Mouse (Mus musculus) forebrain, embryonic 13.5 days (tissue): ENCODE results near the gene Acadvl. TPM values are rescaled to one million over a fixed set of nuclear protein-coding genes. Genes with fewer than 3 reads are reported as not detected.

Source experiments
- ATAC-seq: fragments of 200-750 bp; cut with Nextera tagmentation; 2 replicates; pipeline ENCODE4 v1.8.0; 2017
- H3K27ac ChIP-seq: fragments of 300-500 bp; sonication (generic); 2 replicates; pipeline ENCODE4 v1.5.1; 2015; ENCODE audit warnings: inconsistent platforms, mild to moderate bottlenecking, moderate library complexity
- H3K27me3 ChIP-seq: fragments of 300-500 bp; sonication (generic); 2 replicates; pipeline ENCODE4 v1.6.1; 2015; ENCODE audit warnings: mild to moderate bottlenecking, inconsistent platforms
- H3K36me3 ChIP-seq: fragments of 300-500 bp; sonication (generic); 2 replicates; pipeline ENCODE4 v1.6.1; 2015; ENCODE audit warnings: mild to moderate bottlenecking, inconsistent platforms; ENCODE audit not compliant: poor library complexity, severe bottlenecking
- H3K4me1 ChIP-seq: fragments of 300-500 bp; sonication (generic); 2 replicates; pipeline ENCODE4 v1.6.1; 2015; ENCODE audit warnings: inconsistent platforms
- H3K4me2 ChIP-seq: fragments of 300-500 bp; sonication (generic); 2 replicates; pipeline ENCODE4 v1.6.1; 2015; ENCODE audit warnings: inconsistent platforms, mild to moderate bottlenecking, moderate library complexity
- H3K4me3 ChIP-seq: fragments of 300-500 bp; sonication (generic); 2 replicates; pipeline ENCODE4 v1.5.1; 2015; ENCODE audit warnings: mild to moderate bottlenecking, inconsistent platforms
- H3K9ac ChIP-seq: fragments of 300-500 bp; sonication (generic); 2 replicates; pipeline ENCODE4 v1.6.1; 2015; ENCODE audit warnings: mild to moderate bottlenecking, inconsistent platforms
- H3K9me3 ChIP-seq: fragments of 300-500 bp; sonication (generic); replicated peaks from 2 replicates; pipeline ENCODE4 v1.6.1; 2016; ENCODE audit warnings: inconsistent platforms
- WGBS: fragments of 180-500 bp; shearing (Covaris S2); methylation state at CpG from one replicate; pipeline ENCODE4 v1.1.7; 2015; 5-methylcytosine and 5-hydroxymethylcytosine counted together
- polyA plus RNA-seq: library from polyadenylated mRNA; unstranded; fragments of >200 nt; fragmentation: Nextera tagmentation; extraction: Ambion mirVana; gene quantifications from 2 replicates; pipeline ENCODE4 v1.2.1, GENCODE M21; 2015

Gene Acadvl
- polyA plus RNA-seq, 1 experiment from 2014 or later, result 48.7 TPM

- Histone ChIP-seq H3K4me3 (peak overlapping the region; percentile 59; the same call in 1 of the 2 replicates), H3K4me1 (peaks cover 49% of the 10 kb centered on the region), H3K9ac (peak overlapping the region; percentile 83; the same call in 1 of the 2 replicates), H3K27me3 (no peaks in the 10 kb centered on the region), H3K27ac (no peak overlapping the region), H3K9me3 (no peaks in the 10 kb centered on the region), H3K36me3 (peaks cover 34% of the 10 kb centered on the region), H3K4me2 (peak overlapping the region; percentile 85)
- no peak for ATAC-seq
- 65% methylated on average over 6 of the region's 6 CpGs for WGBS
Measured at GRCm38 (mm10) chr11:70015677-70016076, 466 bp upstream of the Acadvl start.

GRCm38 (mm10) chr11:70014051-70014450 lies 1.2 kb downstream of the Acadvl start:
- Histone ChIP-seq H3K4me2 (peak overlapping the region; percentile 85), H3K36me3 (peaks cover 50% of the 10 kb centered on the region)
- WGBS, result 55% methylated on average over 5 of the region's 5 CpGs

GRCm38 (mm10) chr11:70013408-70013807 lies 1.8 kb downstream of the Acadvl start:
- Histone ChIP-seq H3K9me3 (no peaks in the 10 kb centered on the region), H3K36me3 (peaks cover 57% of the 10 kb centered on the region), H3K4me3 (no peak overlapping the region), H3K27me3 (no peaks in the 10 kb centered on the region), H3K4me1 (peaks cover 28% of the 10 kb centered on the region), H3K9ac (no peak overlapping the region), H3K27ac (no peak overlapping the region), H3K4me2 (no peak overlapping the region)
- ATAC-seq, result no peak
- WGBS, result 93% methylated on average over 3 of the region's 3 CpGs

More at GRCm38 (mm10) chr11:70014051-70014450, 1.2 kb downstream of the Acadvl start:
- H3K27ac ChIP-seq, result 0 out of 2 replicates have a peak overlapping the region, but pooled peaks have one; percentile 59
- H3K9me3 ChIP-seq, result no peaks in the 10 kb centered on the region
- H3K27me3 ChIP-seq, result no peaks in the 10 kb centered on the region
- H3K4me1 ChIP-seq, result peaks cover 33% of the 10 kb centered on the region
- H3K4me3 ChIP-seq, result peak overlapping the region; percentile 59; the same call in 1 of the 2 replicates
- 0 out of 2 replicates have a peak overlapping the region, but pooled peaks have one; percentile 16 for H3K9ac ChIP-seq
- ATAC-seq, result no peak

GRCm38 (mm10) chr11:70012931-70013330 lies 2.3 kb downstream of the Acadvl start:
- Histone ChIP-seq H3K4me1 (peaks cover 26% of the 10 kb centered on the region), H3K9me3 (no peaks in the 10 kb centered on the region), H3K9ac (0 out of 2 replicates have a peak overlapping the region, but pooled peaks have one; percentile 26), H3K36me3 (peaks cover 62% of the 10 kb centered on the region), H3K27ac (no peak overlapping the region), H3K4me3 (no peak overlapping the region), H3K27me3 (no peaks in the 10 kb centered on the region), H3K4me2 (no peak overlapping the region)
- 81% methylated on average over 9 of the region's 9 CpGs for WGBS
- no peak for ATAC-seq

- H3K4me1 ChIP-seq, result peaks cover 16% of the 10 kb centered on the region
- H3K4me2 ChIP-seq, result no peak overlapping the region
- H3K9ac ChIP-seq, result no peak overlapping the region
- peaks cover 81% of the 10 kb centered on the region for H3K36me3 ChIP-seq
- no peaks in the 10 kb centered on the region for H3K27me3 ChIP-seq
- no peak overlapping the region for H3K4me3 ChIP-seq
- H3K27ac ChIP-seq, result no peak overlapping the region
- 78% methylated on average over 10 of the region's 10 CpGs for WGBS
- no peaks in the 10 kb centered on the region for H3K9me3 ChIP-seq
- no peak for ATAC-seq
Measured at GRCm38 (mm10) chr11:70010961-70011360, 4.2 kb downstream of the Acadvl start.

GRCm38 (mm10) chr11:70010548-70010947 lies 4.7 kb downstream of the Acadvl start:
- Histone ChIP-seq H3K27me3 (no peaks in the 10 kb centered on the region), H3K27ac (no peak overlapping the region), H3K4me3 (no peak overlapping the region), H3K4me1 (peaks cover 15% of the 10 kb centered on the region), H3K36me3 (peaks cover 85% of the 10 kb centered on the region), H3K4me2 (no peak overlapping the region), H3K9ac (no peak overlapping the region), H3K9me3 (no peaks in the 10 kb centered on the region)
- ATAC-seq, result no peak
- 90% methylated on average over 12 of the region's 12 CpGs for WGBS

- H3K9me3 ChIP-seq, result no peaks in the 10 kb centered on the region
Measured at GRCm38 (mm10) chr11:70010033-70010432, 5.2 kb downstream of the Acadvl start.

GRCm38 (mm10) chr11:70005521-70005920 lies 9.7 kb downstream of the Acadvl start:
- peaks cover 34% of the 10 kb centered on the region for H3K4me1 ChIP-seq
- H3K9ac ChIP-seq, result no peak overlapping the region
- no peak overlapping the region for H3K4me3 ChIP-seq
- no peaks in the 10 kb centered on the region for H3K9me3 ChIP-seq
- H3K36me3 ChIP-seq, result peaks cover 62% of the 10 kb centered on the region
- no peak overlapping the region for H3K27ac ChIP-seq
- H3K4me2 ChIP-seq, result no peak overlapping the region
- ATAC-seq, result no peak
- 57% methylated on average over 5 of the region's 5 CpGs for WGBS
- H3K27me3 ChIP-seq, result no peaks in the 10 kb centered on the region

More at GRCm38 (mm10) chr11:70010033-70010432, 5.2 kb downstream of the Acadvl start:
- 91% methylated on average over 6 of the region's 6 CpGs for WGBS
- Histone ChIP-seq H3K36me3 (peaks cover 90% of the 10 kb centered on the region), H3K9ac (no peak overlapping the region), H3K4me1 (peaks cover 9% of the 10 kb centered on the region), H3K4me3 (no peak overlapping the region), H3K4me2 (no peak overlapping the region), H3K27ac (no peak overlapping the region), H3K27me3 (no peaks in the 10 kb centered on the region)
- no peak for ATAC-seq

- no peaks in the 10 kb centered on the region for H3K9me3 ChIP-seq
- H3K27ac ChIP-seq, result no peak overlapping the region
- H3K27me3 ChIP-seq, result no peaks in the 10 kb centered on the region
- peak overlapping the region; percentile 34; the same call in 1 of the 2 replicates for H3K9ac ChIP-seq
- H3K4me2 ChIP-seq, result peak overlapping the region; percentile 88
- H3K36me3 ChIP-seq, result peaks cover 58% of the 10 kb centered on the region
- H3K4me1 ChIP-seq, result peaks cover 50% of the 10 kb centered on the region
- no peak for ATAC-seq
- H3K4me3 ChIP-seq, result peak overlapping the region; percentile 69
- 95% methylated on average over 2 of the region's 2 CpGs for WGBS
Measured at GRCm38 (mm10) chr11:70002471-70002870, 12.7 kb downstream of the Acadvl start.

GRCm38 (mm10) chr11:70001865-70002264 lies 13.3 kb downstream of the Acadvl start:
- H3K4me2 ChIP-seq, result peak overlapping the region; percentile 88
- no peaks in the 10 kb centered on the region for H3K9me3 ChIP-seq
- no peak for ATAC-seq
- H3K4me3 ChIP-seq, result peak overlapping the region; percentile 69
- peak overlapping the region; percentile 86 for H3K9ac ChIP-seq
- H3K4me1 ChIP-seq, result peaks cover 53% of the 10 kb centered on the region
- H3K36me3 ChIP-seq, result peaks cover 52% of the 10 kb centered on the region
- H3K27ac ChIP-seq, result no peak overlapping the region
- H3K27me3 ChIP-seq, result no peaks in the 10 kb centered on the region

GRCm38 (mm10) chr11:70001159-70001558 lies 14.1 kb downstream of the Acadvl start:
- Histone ChIP-seq H3K27me3 (no peaks in the 10 kb centered on the region), H3K4me3 (peak overlapping the region; percentile 69), H3K4me1 (peaks cover 53% of the 10 kb centered on the region), H3K9ac (peak overlapping the region; percentile 86), H3K9me3 (no peaks in the 10 kb centered on the region), H3K27ac (peak overlapping the region; percentile 95), H3K36me3 (peaks cover 45% of the 10 kb centered on the region), H3K4me2 (peak overlapping the region; percentile 88)
- ATAC-seq, result no peak
- WGBS, result 16% methylated on average over 8 of the region's 8 CpGs

GRCm38 (mm10) chr11:70000396-70000898 lies 14.8 kb downstream of the Acadvl start, which contains the start of gene Dvl2:
TSS of gene Dvl2 (plus strand) at chr11:70000595.
- Histone ChIP-seq H3K27me3 (no peaks in the 10 kb centered on the region), H3K4me3 (peak within 1 kb of the TSS; percentile 69), H3K36me3 (peaks cover 38% of the 10 kb centered on the region), H3K4me1 (peaks cover 53% of the 10 kb centered on the region), H3K4me2 (peak within 1 kb of the TSS; percentile 88), H3K9me3 (no peaks in the 10 kb centered on the region), H3K9ac (peak within 1 kb of the TSS; percentile 86), H3K27ac (peak within 1 kb of the TSS; percentile 95)
- WGBS, result under 1% methylated on average over 48 of the region's 48 CpGs
- ATAC-seq, result peak; percentile 67
